Mouse (Mus musculus): ENCODE data around the gene Msgn1. TPM values are rescaled to one million over a fixed set of nuclear protein-coding genes. Genes with fewer than 3 reads are reported as not detected.

Msgn1 gene
- total RNA-seq (2021): not detected
- long read RNA-seq, experiment 1: 0 reads
- long read RNA-seq, experiment 2: 0 reads

DNA sequence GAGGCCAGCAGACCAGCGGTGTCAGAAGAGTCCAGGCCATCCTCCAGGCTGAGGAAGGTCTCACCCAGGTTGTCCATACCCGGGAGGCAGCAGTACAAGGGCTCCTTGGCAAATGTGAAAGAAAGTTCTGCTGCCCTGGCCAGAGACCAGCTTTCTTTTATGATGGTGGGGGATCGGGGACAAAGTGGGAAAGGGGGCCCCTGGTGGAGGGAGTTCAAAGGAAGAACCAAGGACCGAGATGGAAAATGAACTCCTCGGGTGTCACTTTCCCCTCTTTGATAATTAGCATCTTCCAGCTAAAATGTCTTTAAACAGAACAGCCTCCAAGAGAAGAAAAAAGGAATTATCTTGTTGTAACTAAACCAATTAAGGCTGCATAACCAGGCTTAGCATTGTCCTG is at the start of gene Msgn1:
Gene Msgn1 (minus strand): TSS at position 101 of the 400 bp plus-strand sequence.
- no peak for DNase-seq

DNA sequence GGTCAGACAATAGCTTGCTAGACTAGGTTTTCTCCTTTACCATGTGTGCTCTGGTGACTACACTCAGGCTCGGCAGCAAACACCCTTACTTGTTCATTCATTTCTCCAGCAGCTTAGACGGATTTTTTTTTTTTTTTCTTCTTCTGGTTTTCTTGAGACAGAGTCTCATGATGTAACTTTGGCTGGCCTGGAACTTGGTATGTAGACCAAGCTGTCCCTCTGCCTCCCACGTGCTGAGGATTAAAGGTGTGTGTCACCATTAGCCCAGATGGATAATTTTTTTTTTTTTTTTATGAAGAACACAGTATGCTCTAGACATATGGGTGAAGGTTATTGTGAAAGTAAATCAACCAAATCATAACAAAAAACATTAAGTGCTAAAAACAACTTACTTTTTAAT is 41.5 kb upstream of the Msgn1 start:
- intact Hi-C loops (cut with DNase I; ENCODE audit: low total_unique reads): no loop called here
- no peak for DNase-seq

More for the DNA sequence above, at the start of gene Msgn1:
- intact Hi-C loops (cut with DNase I; ENCODE audit: low total_unique reads): no loop called here

DNA sequence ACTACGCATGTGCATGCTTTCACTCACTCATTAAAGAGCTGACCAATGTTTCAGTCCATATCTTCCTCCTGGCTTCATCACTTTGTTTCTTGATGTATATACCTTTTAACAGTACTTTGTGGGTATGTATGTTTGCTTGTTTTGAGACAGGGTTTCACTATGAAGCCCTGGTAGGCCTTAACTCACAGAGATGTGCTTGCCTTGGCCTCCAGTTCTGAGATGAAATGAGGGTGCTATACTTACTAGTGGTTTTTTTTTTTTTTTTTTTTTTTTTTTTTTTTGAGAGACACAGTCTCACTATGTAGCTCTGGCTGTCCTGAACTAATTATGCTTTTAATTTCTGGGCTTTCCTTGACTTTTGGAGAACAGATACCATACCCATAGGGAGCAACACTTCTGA is 38.7 kb upstream of the Msgn1 start:
- DNase-seq: no peak
- intact Hi-C loops (cut with DNase I; ENCODE audit: low total_unique reads): no loop called here

DNA sequence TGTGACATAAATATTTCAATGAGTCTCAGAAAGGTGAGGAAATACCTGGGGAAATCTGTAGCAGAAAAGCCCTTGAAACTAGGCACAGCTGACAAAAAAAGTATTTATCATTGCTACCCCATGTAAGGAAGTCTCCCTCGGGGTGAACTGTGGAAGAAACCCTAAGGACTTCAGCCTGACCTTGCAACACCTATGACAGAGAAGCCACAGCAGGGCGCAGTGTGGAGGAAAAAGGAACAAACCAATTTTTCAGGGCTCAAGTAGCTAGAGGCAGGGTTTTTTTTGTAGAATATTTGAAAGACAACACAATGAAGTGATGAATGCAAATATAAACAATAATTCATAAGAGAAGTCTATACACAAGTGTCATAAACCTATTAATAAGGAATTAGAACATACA is 27.2 kb upstream of the Msgn1 start:
- intact Hi-C loops (cut with DNase I; ENCODE audit: low total_unique reads): no loop called here
- DNase-seq: no peak

DNA sequence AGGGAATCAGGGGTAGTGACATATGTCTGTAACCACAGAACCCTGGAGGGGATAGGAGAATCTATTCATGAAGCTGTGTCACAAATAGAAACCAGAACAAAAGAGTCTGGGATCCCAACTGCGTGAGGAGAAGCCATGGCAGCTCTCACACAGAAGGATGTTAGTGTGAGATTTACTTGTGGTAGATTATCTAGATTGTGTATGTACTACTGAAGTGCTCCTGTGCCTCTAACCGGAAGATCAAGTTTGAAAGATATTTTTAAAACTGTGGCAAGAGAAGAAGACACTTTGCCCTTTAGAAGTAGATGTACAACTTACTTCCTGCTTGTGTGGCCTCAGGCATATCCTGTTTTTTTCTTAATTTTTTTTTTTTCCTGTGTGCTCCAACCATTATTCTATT is 21.5 kb upstream of the Msgn1 start:
- intact Hi-C loops (cut with DNase I; ENCODE audit: low total_unique reads): no loop called here
- no peak for DNase-seq

DNA sequence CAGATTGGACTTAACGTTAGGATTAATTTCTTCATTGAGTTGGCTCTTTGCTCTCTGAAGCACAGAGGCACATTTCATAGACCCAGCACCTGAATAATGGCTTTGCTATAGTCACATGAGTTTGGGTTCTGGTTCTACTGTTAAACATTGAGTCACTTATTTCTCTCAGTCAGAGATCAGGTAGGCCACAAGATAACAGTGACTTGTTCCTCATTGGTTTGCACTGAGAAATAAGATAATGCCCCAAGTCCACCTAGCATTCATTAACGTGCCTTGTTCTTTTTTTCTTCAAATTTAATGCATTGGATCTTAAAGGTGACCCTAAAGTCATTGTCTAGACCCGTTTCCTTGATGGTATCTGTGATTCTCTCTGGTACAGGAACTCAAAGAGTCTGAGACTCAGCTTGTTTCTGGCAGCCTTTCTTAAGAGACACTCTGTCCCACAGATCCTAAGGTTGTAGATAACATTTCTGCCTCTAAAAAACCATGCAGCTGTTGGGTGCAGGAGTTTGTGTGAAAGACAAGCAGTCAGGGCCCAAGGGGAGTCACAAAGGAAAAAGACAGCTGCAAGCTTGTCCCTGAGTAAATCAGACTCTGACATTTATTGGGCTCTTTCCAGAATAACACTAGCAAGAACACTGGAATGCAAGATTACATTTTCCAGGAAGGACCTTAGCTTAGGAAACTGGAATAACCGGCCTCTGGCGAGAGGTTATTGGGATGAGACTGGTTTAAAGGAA is 17.9 kb upstream of the Msgn1 start:
- intact Hi-C loops (cut with DNase I; ENCODE audit: low total_unique reads): no loop called here
- DNase-seq: no peak

DNA sequence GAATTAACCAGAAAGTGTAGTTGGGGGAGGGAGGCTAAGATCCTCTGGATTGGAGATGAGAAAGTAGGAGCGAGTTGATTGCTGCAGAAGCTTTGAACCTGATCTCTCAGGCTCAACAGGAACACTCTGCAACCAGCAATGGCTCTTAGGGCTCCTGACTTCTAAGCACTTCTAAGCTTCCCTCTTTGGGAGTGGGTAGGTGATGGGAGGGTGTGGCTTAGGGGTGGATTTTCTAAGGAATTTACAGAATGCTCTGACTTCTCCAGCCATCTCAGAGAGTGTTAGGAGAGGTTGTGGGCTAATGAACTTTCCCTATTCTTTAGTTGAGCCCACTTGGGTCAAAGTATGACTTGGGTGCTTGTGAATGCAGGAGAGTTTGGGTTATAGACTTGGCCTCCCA is 17.4 kb upstream of the Msgn1 start:
- DNase-seq: no peak
- intact Hi-C loops (cut with DNase I; ENCODE audit: low total_unique reads): no loop called here

DNA sequence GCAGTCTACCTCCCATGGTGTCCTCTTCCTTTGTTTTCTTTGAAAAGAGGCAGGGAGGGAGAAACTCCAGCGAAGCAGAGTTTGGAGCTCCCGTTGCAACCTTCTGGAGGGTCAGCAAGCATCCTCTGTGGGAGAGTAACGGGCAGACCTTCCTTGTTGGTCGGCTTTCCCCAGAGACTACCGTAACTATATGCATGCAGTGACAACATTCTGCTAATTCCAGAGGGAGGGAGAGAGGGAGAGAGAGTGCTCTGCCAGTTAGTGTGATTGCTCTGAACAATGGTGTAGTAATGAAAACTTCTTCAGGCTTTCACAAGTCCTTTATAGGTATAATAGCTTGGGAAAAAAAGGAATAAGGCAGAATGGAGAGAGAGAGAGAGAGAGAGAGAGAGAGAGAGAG is 15.9 kb upstream of the Msgn1 start:
- DNase-seq: no peak
- intact Hi-C loops (cut with DNase I; ENCODE audit: low total_unique reads): no loop called here

DNA sequence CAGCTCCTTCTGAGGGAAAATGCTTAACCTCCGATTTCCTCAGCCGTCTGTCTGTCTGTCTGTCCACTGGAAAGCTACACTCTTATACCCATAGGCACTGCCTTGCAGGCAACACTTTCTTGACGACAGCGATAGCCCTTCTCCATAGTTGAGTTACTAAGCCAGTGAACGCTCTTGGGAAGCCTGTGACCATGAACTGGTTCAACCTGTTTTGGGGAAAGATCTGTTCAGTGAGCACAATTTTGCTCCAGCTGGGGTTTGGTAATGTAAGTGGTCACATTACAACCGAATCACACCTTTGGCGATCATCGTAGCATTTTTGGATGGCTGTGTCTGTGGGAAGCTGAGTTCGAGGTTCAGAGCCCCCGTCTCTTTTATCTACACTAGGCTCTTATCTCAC is 14.3 kb upstream of the Msgn1 start:
- DNase-seq: no peak
- intact Hi-C loops (cut with DNase I; ENCODE audit: low total_unique reads): no loop called here

DNA sequence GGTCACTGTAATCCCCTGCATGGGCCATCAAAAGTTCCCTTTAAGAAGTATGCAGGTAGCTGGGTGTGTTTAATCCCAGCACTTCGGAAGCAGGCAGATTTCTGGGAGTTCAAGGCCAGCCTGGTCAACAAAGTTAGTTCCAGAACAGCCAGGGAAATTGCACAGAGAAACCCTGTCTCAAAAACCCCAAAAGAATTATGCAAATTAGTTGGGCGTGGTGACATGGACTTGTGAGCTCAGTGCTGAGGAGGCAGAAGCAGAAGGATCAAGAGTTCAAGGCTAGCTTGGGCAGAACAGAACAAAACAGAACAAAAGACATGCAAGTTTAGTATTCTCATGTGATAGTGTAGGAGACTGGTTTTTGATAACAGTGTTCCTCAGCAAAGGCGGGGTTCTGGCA is 13.8 kb upstream of the Msgn1 start:
- DNase-seq: no peak
- intact Hi-C loops (cut with DNase I; ENCODE audit: low total_unique reads): no loop called here

DNA sequence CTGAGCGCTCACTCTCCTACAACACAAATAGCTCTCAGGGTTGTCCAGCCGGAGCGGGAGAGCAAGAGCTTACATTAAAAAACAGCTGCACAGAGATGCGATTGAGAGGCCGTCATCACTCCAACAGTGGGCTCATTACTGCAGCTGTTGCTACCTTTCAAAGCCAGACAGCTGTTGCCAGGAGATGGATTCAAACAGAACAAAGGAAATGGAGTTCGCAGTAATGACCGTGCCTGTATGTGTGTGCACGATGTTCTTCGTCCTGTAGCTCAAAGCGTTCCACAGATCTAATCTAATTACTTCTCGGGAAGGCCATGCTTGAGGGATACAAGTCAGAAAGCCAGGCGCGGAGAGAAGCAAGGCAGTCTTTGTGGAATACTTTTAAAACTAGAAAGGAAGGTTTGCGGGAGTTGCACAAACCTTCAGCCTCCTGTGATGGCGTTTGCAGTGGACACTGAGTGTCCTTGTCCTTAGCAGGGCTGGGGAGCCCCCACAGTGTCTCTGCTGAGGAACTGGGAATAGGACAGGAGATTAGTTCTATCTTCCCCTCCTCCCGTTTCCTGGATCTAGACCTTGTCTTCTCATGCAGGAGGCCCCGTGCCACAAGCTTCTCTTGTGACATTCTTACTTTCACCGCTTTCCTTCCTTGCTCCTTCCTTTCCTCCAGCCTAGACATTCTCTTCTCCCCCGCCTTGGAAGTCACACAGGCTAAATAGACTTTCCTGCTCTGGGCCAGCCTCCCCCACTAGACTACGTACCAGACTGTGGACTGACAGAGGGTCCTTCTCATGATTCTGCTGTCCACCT is 13.0 kb upstream of the Msgn1 start:
- peak; percentile 42 for DNase-seq
- intact Hi-C loops (cut with DNase I; ENCODE audit: low total_unique reads): no loop called here

DNA sequence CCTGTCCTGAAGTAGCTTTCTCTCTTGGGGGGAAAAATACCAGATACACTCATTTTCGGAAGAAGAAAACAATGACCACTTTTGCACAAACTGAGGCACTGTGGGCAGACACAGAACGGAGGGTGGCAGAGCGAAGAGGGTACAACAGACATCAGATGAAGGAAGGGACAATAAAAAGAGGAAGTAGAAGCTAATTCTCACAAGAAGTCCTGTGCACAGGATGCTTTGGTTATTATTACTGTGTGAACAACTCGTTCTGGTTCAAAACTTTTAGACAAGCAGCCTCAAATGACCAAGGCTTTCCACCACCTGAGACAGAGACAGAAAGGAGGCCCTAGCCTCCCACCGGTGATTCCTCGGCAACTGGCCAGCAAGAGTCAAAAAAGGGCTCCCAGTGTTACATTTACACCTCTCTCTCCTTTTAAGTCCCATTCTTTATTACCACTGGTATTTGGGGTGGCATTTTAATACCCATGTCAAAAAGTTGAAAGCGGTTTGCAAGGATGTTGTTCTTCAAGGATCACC is 9.0 kb upstream of the Msgn1 start:
- no peak for DNase-seq
- intact Hi-C loops (cut with DNase I; ENCODE audit: low total_unique reads): no loop called here

DNA sequence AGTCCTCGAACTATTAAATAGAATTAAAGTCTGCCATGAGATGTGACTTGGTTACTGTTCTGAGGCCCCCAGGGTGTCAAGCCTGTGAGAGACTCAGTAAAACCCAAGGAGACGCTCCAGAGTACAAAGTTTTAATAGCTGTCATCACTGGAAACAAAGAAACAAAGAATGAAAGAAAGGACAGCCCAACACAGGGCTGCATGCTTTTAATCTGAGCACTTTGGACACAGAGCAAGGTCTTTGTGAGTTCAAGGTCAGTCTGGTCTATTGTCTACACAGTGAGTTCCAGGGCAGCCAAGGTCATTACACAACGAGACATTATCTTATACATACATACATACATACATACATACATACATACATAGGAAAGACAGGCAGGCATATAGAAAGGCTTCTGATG is 7.7 kb upstream of the Msgn1 start:
- DNase-seq: no peak
- intact Hi-C loops (cut with DNase I; ENCODE audit: low total_unique reads): no loop called here

DNA sequence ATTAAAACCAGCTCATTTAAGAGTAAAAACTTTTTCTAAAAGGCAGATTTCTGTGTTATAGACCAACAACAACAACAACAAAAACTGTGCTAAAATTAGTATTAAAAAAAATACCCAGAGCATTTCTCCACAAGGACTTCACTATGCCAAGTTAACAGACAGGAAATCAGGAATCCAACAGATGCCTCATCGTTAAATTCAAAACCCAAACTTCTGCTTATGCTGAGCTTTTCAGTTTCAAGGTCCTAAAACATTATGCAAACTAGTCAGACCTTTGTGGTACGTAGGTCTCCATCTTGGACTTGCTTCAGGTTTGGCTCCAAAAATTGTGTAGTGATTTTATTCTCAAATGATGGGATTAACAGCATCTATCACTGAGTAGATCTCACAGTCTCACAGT is 6.8 kb upstream of the Msgn1 start:
- intact Hi-C loops (cut with DNase I; ENCODE audit: low total_unique reads): no loop called here
- DNase-seq: no peak

DNA sequence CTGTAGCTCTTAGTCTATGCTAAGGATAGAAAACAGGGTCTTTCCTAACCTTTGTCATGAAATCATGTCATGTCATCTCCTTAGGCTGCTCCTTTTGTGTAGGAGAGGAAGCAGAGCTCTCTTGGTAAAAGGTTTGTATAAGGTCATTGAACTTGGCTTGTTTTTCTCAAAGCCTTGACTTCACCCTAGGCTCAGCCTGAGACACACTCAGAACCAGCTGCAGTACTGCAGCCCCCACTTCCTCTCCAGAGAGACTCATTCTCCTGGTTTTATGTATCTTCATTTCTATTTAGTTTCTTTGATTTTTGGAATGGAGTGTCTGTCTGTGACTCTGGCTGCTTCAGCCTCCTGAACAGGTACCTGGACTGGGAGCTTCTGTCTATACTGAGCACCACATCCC is 6.0 kb upstream of the Msgn1 start:
- intact Hi-C loops (cut with DNase I; ENCODE audit: low total_unique reads): no loop called here
- no peak for DNase-seq

DNA sequence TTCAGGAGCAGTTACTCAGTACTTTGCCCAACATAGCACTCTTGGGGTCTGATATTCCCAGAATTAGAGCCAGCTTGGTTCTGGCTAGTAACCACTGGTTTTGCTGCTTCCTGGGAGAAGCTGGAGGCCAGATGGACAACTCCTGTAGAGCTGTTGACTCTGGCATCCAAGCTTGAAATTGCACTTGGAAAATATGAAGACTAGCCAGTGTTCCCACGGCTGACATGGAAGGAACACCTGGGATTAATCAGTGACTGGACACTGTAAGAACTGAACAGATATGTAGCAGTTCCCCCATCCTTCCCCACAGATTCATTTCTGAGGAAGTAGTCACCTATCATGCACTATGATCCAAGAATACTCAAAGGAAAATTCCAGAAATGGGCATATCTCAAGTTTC is 4.1 kb upstream of the Msgn1 start:
- no peak for DNase-seq
- intact Hi-C loops (cut with DNase I; ENCODE audit: low total_unique reads): no loop called here

DNA sequence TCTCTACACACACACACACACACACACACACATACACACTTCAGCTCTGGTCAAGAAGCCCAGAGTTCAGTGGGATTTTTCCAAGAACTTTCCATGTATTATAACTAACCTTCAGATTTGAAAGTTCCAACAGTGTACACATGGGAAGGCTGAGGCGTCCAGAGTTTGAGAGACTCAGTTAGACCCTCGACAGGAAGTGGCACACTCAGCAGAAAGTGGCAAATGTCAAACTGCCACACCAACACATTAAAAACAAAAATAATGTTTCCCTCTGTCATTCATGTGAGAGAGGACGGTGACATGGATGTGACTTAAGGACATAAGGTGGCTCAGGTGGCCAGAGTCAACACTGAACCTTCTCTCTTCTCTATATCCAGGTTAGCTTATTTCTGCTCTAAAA is 1.6 kb upstream of the Msgn1 start:
- intact Hi-C loops (cut with DNase I; ENCODE audit: low total_unique reads): no loop called here

DNA sequence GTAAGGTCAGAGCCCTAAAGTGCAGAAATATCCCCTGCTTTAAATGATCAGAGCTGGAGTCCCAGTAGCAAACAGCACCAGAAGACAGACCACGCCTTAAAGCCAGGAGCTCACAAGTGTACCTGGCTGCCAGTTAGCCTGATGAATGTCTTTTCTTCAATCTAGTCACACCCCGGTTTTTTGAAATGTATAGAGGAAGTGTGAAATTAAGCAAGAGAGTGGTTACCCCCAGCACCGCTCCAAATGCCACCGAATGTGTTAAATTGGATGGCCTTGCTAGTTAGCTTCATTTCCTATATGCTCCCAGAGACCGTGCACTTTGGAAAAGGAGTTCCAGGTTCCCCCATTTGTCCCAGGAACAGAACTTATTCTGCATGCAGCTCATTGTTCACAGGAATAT is 864 bp upstream of the Msgn1 start:
- DNase-seq: no peak
- intact Hi-C loops (cut with DNase I; ENCODE audit: low total_unique reads): no loop called here

More for the DNA sequence above, 1.6 kb upstream of the Msgn1 start:
- DNase-seq: no peak

DNA sequence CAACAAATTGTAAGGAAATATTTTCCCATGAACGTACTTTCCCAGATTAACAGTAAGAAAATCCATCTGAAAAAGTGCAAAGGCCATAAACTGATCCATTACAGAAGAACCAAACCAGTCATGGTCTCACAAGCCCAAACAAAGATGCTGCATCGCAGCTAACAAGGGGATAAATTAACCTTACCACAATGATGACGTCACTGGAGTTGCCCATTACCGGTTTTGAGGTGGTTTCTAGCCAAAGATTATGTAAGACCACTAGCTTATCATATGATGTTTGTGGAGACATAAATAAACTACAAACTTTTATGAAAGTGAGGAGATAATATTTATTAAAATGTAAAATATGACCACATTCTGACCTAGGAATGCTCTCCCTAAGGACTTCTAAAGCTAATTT is 2.5 kb downstream of the Msgn1 start:
- intact Hi-C loops (cut with DNase I; ENCODE audit: low total_unique reads): no loop called here
- DNase-seq: no peak

DNA sequence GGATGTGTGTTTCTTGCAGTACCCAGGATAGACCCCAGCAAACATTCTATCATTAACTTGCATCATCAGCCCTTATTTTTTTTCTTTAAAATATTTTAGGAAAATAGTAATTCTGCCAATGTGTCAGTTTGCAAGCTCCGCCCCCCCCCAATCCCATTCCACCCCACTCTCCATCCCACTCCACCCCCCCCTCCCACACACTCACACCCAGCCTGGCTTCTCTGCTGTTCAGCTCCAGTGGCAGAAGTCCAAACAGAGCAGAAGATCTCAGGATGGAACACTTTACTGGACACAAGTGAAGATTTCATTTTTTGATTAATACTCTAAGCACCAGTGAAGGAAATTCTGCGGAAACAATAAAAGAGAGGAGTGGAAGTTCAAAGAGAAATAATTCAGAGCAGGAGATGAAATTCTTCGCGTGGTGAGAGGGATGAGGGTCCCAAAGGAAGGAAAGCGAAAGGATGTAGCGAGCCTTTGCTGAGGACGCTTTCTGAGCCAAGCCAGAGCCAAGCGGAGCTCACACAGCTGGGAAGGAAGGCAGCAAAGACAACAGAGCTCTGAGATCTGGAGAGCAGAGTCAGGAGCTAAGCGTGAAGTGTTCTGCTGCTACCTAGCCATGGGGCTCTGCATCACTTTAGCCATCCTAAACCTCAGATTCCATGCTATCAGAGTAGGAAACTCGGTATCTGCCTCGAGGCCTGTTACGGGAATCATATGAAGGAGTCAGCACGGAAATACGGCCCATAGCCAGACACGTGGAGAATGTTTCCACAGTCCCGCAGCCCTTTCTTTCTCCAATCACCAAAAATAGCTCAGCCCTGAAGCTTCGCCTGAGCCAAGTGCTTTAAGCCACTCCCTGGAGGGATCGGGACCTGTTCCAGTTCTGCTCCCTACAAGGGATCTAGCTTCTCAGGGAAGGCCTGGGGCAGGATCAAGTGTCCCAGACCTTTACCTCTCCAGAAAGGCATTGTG is 4.8 kb downstream of the Msgn1 start:
- intact Hi-C loops (cut with DNase I; ENCODE audit: low total_unique reads): no loop called here
- peak; percentile 86 for DNase-seq
